Mouse (Mus musculus) neural tube, embryonic 12.5 days (tissue): ENCODE data around the gene Socs2. TPM values are rescaled to one million over a fixed set of nuclear protein-coding genes. Genes with fewer than 3 reads are reported as not detected.

Source experiments
- polyA plus RNA-seq: library from polyadenylated mRNA; unstranded; fragments of >200 nt; fragmentation: Nextera tagmentation; extraction: Ambion mirVana; gene quantifications from 2 replicates; pipeline ENCODE4 v1.2.1, GENCODE M21; 2016

The Socs2 gene
- polyA plus RNA-seq, 1 experiment from 2014 or later = 97.9 TPM

Other genes with a start within 250 kb of the Socs2 start
- 12.4 and 14.4 TPM in 2 replicates for gene Cradd, start 93.0 kb downstream of the Socs2 start, polyA plus RNA-seq
- gene Mrpl42, start 84.8 kb upstream of the Socs2 start, polyA plus RNA-seq = 262 TPM in 2 replicates
- 399 and 408 TPM in 2 replicates for gene Ube2n, start 98.0 kb upstream of the Socs2 start, polyA plus RNA-seq
- gene Nudt4, start 147.0 kb upstream of the Socs2 start, polyA plus RNA-seq = 120 and 130 TPM in 2 replicates